Mouse (Mus musculus) MEL-GATA-1-ER (cell line): ENCODE data around the gene Lhfpl5.

Experiments used
- DNase-seq: peaks from one replicate; pipeline ENCODE4 v3.0.0-alpha.2; 2012; ENCODE audit warnings: low read depth; ENCODE audit errors: extremely low read depth

Gene Lhfpl5

GRCm38 (mm10) chr17:28626937-28627336 is 51.5 kb downstream of the Lhfpl5 start:
- DNase-seq = no peak

- DNase-seq = no peak
Observed at GRCm38 (mm10) chr17:28628248-28629124, 53.0 kb downstream of the Lhfpl5 start.

GRCm38 (mm10) chr17:28629125-28629524 is 53.7 kb downstream of the Lhfpl5 start:
- DNase-seq = no peak
